Mouse (Mus musculus): ENCODE measurements around the gene Tbl3. TPM values are rescaled to one million over a fixed set of nuclear protein-coding genes. Genes with fewer than 3 reads are reported as not detected.
A peak's percentile ranks its signal among the peaks of the same experiment; 100 is the strongest.

Gene Tbl3
- polyA plus RNA-seq (2016; fragmentation: Nextera tagmentation; extraction: Ambion mirVana): 79.1 and 100 TPM in 2 replicates

GRCm38 (mm10) chr17:24706982-24707800 is at the start of gene Tbl3:
TSS of gene Tbl3 (minus strand) at chr17:24707660.
- Histone ChIP-seq H3K4me1 (peaks cover 13% of the 10 kb centered on the region), H3K9me3 (no peaks in the 10 kb centered on the region), H3K27me3 (ENCODE audit: insufficient read depth, poor library complexity, severe bottlenecking) (no peaks in the 10 kb centered on the region), H3K4me3 (peak within 1 kb of the TSS; percentile 72), H3K27ac (peak within 1 kb of the TSS; percentile 87), H3K36me3 (peaks cover 29% of the 10 kb centered on the region)
- DNase-seq (ENCODE audit: low spot score): peak; percentile 95
- 3% methylated on average over 32 of the region's 32 CpGs for WGBS

GRCm38 (mm10) chr17:24752415-24753394 is 45.2 kb upstream of the Tbl3 start, which contains the start of gene Hs3st6:
TSS of gene Hs3st6 (plus strand) at chr17:24752988.
- peaks cover 79% of the 10 kb centered on the region for H3K27me3 ChIP-seq (ENCODE audit: insufficient read depth, poor library complexity, severe bottlenecking)
- under 1% methylated on average over 73 of the region's 82 CpGs for WGBS
- H3K4me3 ChIP-seq: peak within 1 kb of the TSS; percentile 70
- no peak within 1 kb of the TSS for H3K27ac ChIP-seq
- peaks cover 19% of the 10 kb centered on the region for H3K4me1 ChIP-seq
- no peaks in the 10 kb centered on the region for H3K36me3 ChIP-seq
- no peak for DNase-seq (ENCODE audit: low spot score)
- H3K9me3 ChIP-seq: no peaks in the 10 kb centered on the region

- Histone ChIP-seq H3K9me3 (no peaks in the 10 kb centered on the region), H3K27ac (no peak overlapping the region), H3K36me3 (no peaks in the 10 kb centered on the region), H3K4me1 (peaks cover 23% of the 10 kb centered on the region), H3K27me3 (ENCODE audit: insufficient read depth, poor library complexity, severe bottlenecking) (peaks cover 75% of the 10 kb centered on the region), H3K4me3 (no peak overlapping the region)
- 9% methylated on average over 4 of the region's 4 CpGs for WGBS
- no peak for DNase-seq (ENCODE audit: low spot score)
These were observed 44.1 kb upstream of the Tbl3 start for GRCm38 (mm10) chr17:24751528-24751927.

GRCm38 (mm10) chr17:24746986-24747385 is 39.5 kb upstream of the Tbl3 start:
- 45% methylated on average over 4 of the region's 4 CpGs for WGBS
- H3K27me3 ChIP-seq (ENCODE audit: insufficient read depth, poor library complexity, severe bottlenecking): peaks cover 30% of the 10 kb centered on the region
- no peak overlapping the region for H3K4me3 ChIP-seq
- H3K36me3 ChIP-seq: peaks cover 2% of the 10 kb centered on the region; the same call in 1 of the 2 replicates
- H3K27ac ChIP-seq: no peak overlapping the region
- peaks cover 5% of the 10 kb centered on the region; the same call in 1 of the 2 replicates for H3K4me1 ChIP-seq
- DNase-seq (ENCODE audit: low spot score): no peak
- H3K9me3 ChIP-seq: no peaks in the 10 kb centered on the region

- peak; percentile 90 for DNase-seq (ENCODE audit: low spot score)
- Histone ChIP-seq H3K4me1 (0 out of 2 replicates have a peak, but pooled peaks cover 4% of the 10 kb centered on the region), H3K4me3 (no peak overlapping the region), H3K27me3 (ENCODE audit: insufficient read depth, poor library complexity, severe bottlenecking) (peaks cover 18% of the 10 kb centered on the region), H3K36me3 (peaks cover 6% of the 10 kb centered on the region; the same call in 1 of the 2 replicates), H3K27ac (no peak overlapping the region), H3K9me3 (no peaks in the 10 kb centered on the region)
- 19% methylated on average over 7 of the region's 7 CpGs for whole genome bisulfite sequencing
These were observed 38.4 kb upstream of the Tbl3 start for GRCm38 (mm10) chr17:24745526-24746497.

- no peaks in the 10 kb centered on the region for H3K9me3 ChIP-seq
- peaks cover 11% of the 10 kb centered on the region; the same call in 1 of the 2 replicates for H3K36me3 ChIP-seq
- H3K4me3 ChIP-seq: no peak overlapping the region
- no peak for DNase-seq (ENCODE audit: low spot score)
- no peak overlapping the region for H3K27ac ChIP-seq
- H3K27me3 ChIP-seq (ENCODE audit: insufficient read depth, poor library complexity, severe bottlenecking): 0 out of 2 replicates have a peak, but pooled peaks cover 6% of the 10 kb centered on the region
- 61% methylated on average over 3 of the region's 3 CpGs for WGBS
- H3K4me1 ChIP-seq: 0 out of 2 replicates have a peak, but pooled peaks cover 4% of the 10 kb centered on the region
These were observed 36.9 kb upstream of the Tbl3 start for GRCm38 (mm10) chr17:24744381-24744780.

- Histone ChIP-seq H3K27ac (no peak overlapping the region), H3K27me3 (ENCODE audit: insufficient read depth, poor library complexity, severe bottlenecking) (0 out of 2 replicates have a peak, but pooled peaks cover 6% of the 10 kb centered on the region), H3K9me3 (no peaks in the 10 kb centered on the region), H3K4me1 (0 out of 2 replicates have a peak, but pooled peaks cover 4% of the 10 kb centered on the region), H3K4me3 (no peak overlapping the region), H3K36me3 (peaks cover 11% of the 10 kb centered on the region; the same call in 1 of the 2 replicates)
- whole genome bisulfite sequencing: 66% methylated on average over 5 of the region's 5 CpGs
- no peak for DNase-seq (ENCODE audit: low spot score)
These were observed 36.4 kb upstream of the Tbl3 start for GRCm38 (mm10) chr17:24743896-24744295.

GRCm38 (mm10) chr17:24742307-24742706 is 34.8 kb upstream of the Tbl3 start:
- Histone ChIP-seq H3K27ac (no peak overlapping the region), H3K36me3 (peaks cover 11% of the 10 kb centered on the region; the same call in 1 of the 2 replicates), H3K4me3 (no peak overlapping the region), H3K27me3 (ENCODE audit: insufficient read depth, poor library complexity, severe bottlenecking) (0 out of 2 replicates have a peak, but pooled peaks cover under 1% of the 10 kb centered on the region), H3K4me1 (peaks cover 13% of the 10 kb centered on the region), H3K9me3 (no peaks in the 10 kb centered on the region)
- no peak for DNase-seq (ENCODE audit: low spot score)
- WGBS: 85% methylated on average over 8 of the region's 8 CpGs

- peaks cover 27% of the 10 kb centered on the region for H3K4me1 ChIP-seq
- H3K4me3 ChIP-seq: no peak overlapping the region
- DNase-seq (ENCODE audit: low spot score): no peak
- WGBS: 78% methylated on average over 8 of the region's 8 CpGs
- H3K36me3 ChIP-seq: peaks cover 11% of the 10 kb centered on the region; the same call in 1 of the 2 replicates
- H3K27ac ChIP-seq: no peak overlapping the region
- no peaks in the 10 kb centered on the region for H3K9me3 ChIP-seq
- no peaks in the 10 kb centered on the region for H3K27me3 ChIP-seq (ENCODE audit: insufficient read depth, poor library complexity, severe bottlenecking)
These were observed 32.5 kb upstream of the Tbl3 start for GRCm38 (mm10) chr17:24739926-24740325.

GRCm38 (mm10) chr17:24738238-24738637 is 30.8 kb upstream of the Tbl3 start:
- 77% methylated on average over 4 of the region's 4 CpGs for WGBS
- no peak for DNase-seq (ENCODE audit: low spot score)

GRCm38 (mm10) chr17:24737135-24737810 is 29.8 kb upstream of the Tbl3 start:
- DNase-seq (ENCODE audit: low spot score): no peak
- Histone ChIP-seq H3K27me3 (ENCODE audit: insufficient read depth, poor library complexity, severe bottlenecking) (no peaks in the 10 kb centered on the region), H3K36me3 (peaks cover 11% of the 10 kb centered on the region; the same call in 1 of the 2 replicates), H3K4me3 (peak overlapping the region; percentile 82), H3K27ac (peak overlapping the region; percentile 88), H3K4me1 (peaks cover 36% of the 10 kb centered on the region), H3K9me3 (no peaks in the 10 kb centered on the region)
- WGBS: 25% methylated on average over 8 of the region's 8 CpGs

More at GRCm38 (mm10) chr17:24738238-24738637, 30.8 kb upstream of the Tbl3 start:
- H3K36me3 ChIP-seq: peaks cover 11% of the 10 kb centered on the region; the same call in 1 of the 2 replicates
- H3K27ac ChIP-seq: no peak overlapping the region
- no peaks in the 10 kb centered on the region for H3K9me3 ChIP-seq
- peaks cover 29% of the 10 kb centered on the region for H3K4me1 ChIP-seq
- H3K4me3 ChIP-seq: no peak overlapping the region
- no peaks in the 10 kb centered on the region for H3K27me3 ChIP-seq (ENCODE audit: insufficient read depth, poor library complexity, severe bottlenecking)
